ENCODE assay signal across 9 mouse cellular contexts in genomic region chr11:74376847-74377246, GRCm38 (mm10). TPM values are rescaled to one million over a fixed set of nuclear protein-coding genes. Genes with fewer than 3 reads are reported as not detected.
A peak's percentile ranks its signal among the peaks of the same experiment; 100 is the strongest.
DNase-seq lines count a peak whose midpoint lies in the region; ATAC-seq and TF ChIP-seq lines count a peak whose summit lies in the region.
"Had no signal": no experiment of that assay in that cellular context is flagged by ENCODE, and none has a peak within 500 bp of the region (broad histone marks: within the 10 kb centered on the region; RNA-seq: fewer than 3 reads in every experiment).

No protein-coding gene starts in this region.

- peak; percentile 85 for TF ChIP-seq CTCF in heart, postnatal 0 days (IDR thresholded peaks at IDR 0.05; ENCODE audit: low read depth)

- H3K4me2 ChIP-seq in heart, postnatal 0 days (ENCODE audit: low read depth, low read length), result no peak overlapping the region
- H3K4me2 ChIP-seq: liver, embryonic 13.5 days had no signal

- no peaks in the 10 kb centered on the region for H3K36me3 ChIP-seq in heart, postnatal 0 days (replicated peaks; ENCODE audit: control insufficient read depth, insufficient read depth, low read length)
- H3K36me3 ChIP-seq: liver, embryonic 13.5 days had no signal

- H3K4me3 ChIP-seq in heart, postnatal 0 days (ENCODE audit: low read depth, low read length), result no peak overlapping the region
- H3K4me3 ChIP-seq: liver, embryonic 13.5 days had no signal

- no peaks in the 10 kb centered on the region for H3K9me3 ChIP-seq in heart, postnatal 0 days (replicated peaks; ENCODE audit: control insufficient read depth, low read length)
- H3K9me3 ChIP-seq: liver, embryonic 13.5 days had no signal

- 85% methylated on average over 3 of the region's 3 CpGs for WGBS in heart, postnatal 0 days

- H3K9ac ChIP-seq in heart, postnatal 0 days (replicated peaks; ENCODE audit: low read depth, low read length), result no peak overlapping the region
- H3K9ac ChIP-seq: liver, embryonic 13.5 days had no signal

- no peaks in the 10 kb centered on the region for H3K4me1 ChIP-seq in heart, postnatal 0 days (ENCODE audit: control insufficient read depth, insufficient read depth)
- H3K4me1 ChIP-seq: liver, embryonic 13.5 days had no signal

- no peak for TF ChIP-seq EP300 in heart, postnatal 0 days (IDR thresholded peaks at IDR 0.05; ENCODE audit: low read depth)

- no peak for ATAC-seq in cerebellum, adult (ENCODE audit: insufficient number of reproducible peaks, low FRiP score, low TSS enrichment)
- ATAC-seq in heart, postnatal 0 days (ENCODE audit: insufficient read depth, low read depth), result peak; percentile 62

- DNase-seq in cerebellum, adult 18-20 months, result peak; percentile 56 to 66
- peak; percentile 69 for DNase-seq in R1 (ENCODE audit: low read depth, low spot score)
- DNase-seq in embryo, embryonic 10.5 days (ENCODE audit: low spot score), result peak; percentile 73
- DNase-seq in heart, postnatal 0 days (ENCODE audit: low spot score), result peak; percentile 62
- DNase-seq in layer of hippocampus, adult 11-12 months (ENCODE audit: low spot score), result peak; percentile 68
- DNase-seq in lung, postnatal 10 days, result peak; percentile 60
- peak; percentile 57 for DNase-seq in right cerebral cortex, postnatal 25 days
- DNase-seq: liver, embryonic 13.5 days had no signal

- H3K27me3 ChIP-seq in heart, postnatal 0 days (ENCODE audit: control insufficient read depth, insufficient read depth, low read length), result no peaks in the 10 kb centered on the region; the same call in 1 of the 2 replicates
- H3K27me3 ChIP-seq: liver, embryonic 13.5 days had no signal

- H3K27ac ChIP-seq in heart, postnatal 0 days (ENCODE audit: low read depth), result no peak overlapping the region
- H3K27ac ChIP-seq: liver, embryonic 13.5 days had no signal

RNA-seq across cellular contexts. Expression of gene Olfr412, which starts 15.0 kb away (rescaled TPM):
- total RNA-seq in heart, postnatal 0 days (2014; rRNA removed; ENCODE audit: low replicate concordance), result not detected in 2 replicates
- polyA plus RNA-seq in heart, postnatal 0 days (2015; fragmentation: Nextera tagmentation; extraction: Ambion mirVana), result not detected in 2 replicates
- polyA plus RNA-seq: liver, embryonic 13.5 days had no signal

RNA-seq across cellular contexts. Expression of gene Olfr411, which starts 24.4 kb away (rescaled TPM):
- not detected in 2 replicates for total RNA-seq in heart, postnatal 0 days (2014; rRNA removed; ENCODE audit: low replicate concordance)
- polyA plus RNA-seq in heart, postnatal 0 days (2015; fragmentation: Nextera tagmentation; extraction: Ambion mirVana), result not detected in 2 replicates
- polyA plus RNA-seq: liver, embryonic 13.5 days had no signal

RNA-seq across cellular contexts. Expression of gene Olfr410, which starts 39.0 kb away (rescaled TPM):
- total RNA-seq in heart, postnatal 0 days (2014; rRNA removed; ENCODE audit: low replicate concordance), result not detected in 2 replicates
- polyA plus RNA-seq in heart, postnatal 0 days (2015; fragmentation: Nextera tagmentation; extraction: Ambion mirVana), result not detected in 2 replicates
- polyA plus RNA-seq: liver, embryonic 13.5 days had no signal
